Mouse (Mus musculus): Measurements from ENCODE around the gene Smim17. TPM values are rescaled to one million over a fixed set of nuclear protein-coding genes. Genes with fewer than 3 reads are reported as not detected.
"Not testable (repeated sequence)": the region's sequence is repeated elsewhere in the genome, so short reads cannot be mapped to it uniquely, and the experiment has no call there.

The Smim17 gene
- total RNA-seq, 4 experiments from 2014 or later, result 0.11 to 0.85 (median 0.36) TPM; not detected in 1

DNA sequence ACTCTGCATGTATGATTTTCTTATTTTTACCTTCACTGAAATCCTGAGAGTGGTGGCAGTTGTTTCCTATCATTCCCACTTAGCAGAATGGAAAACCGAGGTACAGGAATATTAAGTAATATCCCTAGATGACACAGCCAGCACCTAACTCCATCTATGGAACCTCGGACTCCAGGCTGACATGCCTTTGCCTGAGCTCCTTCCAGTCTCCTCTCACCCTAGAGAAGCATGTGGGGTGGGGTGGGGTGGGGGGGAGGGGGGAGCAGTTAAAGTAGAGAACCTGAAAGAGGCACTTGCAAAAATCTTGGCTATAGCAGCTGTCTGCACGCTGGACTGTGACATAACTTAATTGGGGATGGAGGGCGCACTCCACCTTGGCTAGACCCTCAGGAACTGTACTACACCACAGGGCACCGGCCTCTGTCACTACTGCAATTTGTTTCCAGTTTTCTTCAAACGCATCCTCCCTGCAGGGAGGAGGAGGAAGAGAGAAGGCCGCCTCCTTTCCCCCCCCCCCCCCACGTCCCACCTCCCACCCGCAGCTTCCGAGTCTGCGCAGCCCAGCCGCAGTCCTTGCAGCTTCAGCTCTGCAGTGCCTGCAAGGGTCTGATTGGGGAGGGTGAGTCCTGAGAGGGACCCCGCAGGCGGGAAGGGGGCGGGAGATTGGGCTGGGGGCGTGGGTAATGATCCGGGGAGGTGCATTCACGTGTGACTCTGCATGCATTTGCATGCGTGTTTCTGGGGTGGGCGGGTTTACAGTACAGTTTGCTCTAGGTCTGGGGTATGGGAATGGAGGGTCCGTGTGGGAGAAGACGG, 16.3 kb downstream of the Smim17 start:
- no peak for DNase-seq (ENCODE audit: low spot score in 2 of 2)

DNA sequence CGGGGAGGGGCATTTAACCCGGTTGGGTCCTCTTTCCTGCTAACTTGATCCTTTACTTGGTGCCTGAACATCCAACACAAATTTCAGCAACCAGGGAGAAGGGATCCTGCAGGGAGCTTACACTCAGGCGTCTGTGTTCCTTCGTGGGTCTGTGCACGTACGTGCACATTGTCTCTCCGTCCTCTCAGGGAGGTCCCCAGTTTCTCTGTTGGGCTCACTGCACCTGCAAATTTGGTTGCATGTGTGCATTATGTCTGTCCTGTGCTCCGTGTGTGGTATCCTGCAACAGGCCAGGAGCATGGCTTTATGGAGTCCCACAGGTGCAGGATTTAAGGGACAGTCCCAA, 16.9 kb downstream of the Smim17 start:
- no peak for DNase-seq (ENCODE audit: low spot score in 2 of 2)

DNA sequence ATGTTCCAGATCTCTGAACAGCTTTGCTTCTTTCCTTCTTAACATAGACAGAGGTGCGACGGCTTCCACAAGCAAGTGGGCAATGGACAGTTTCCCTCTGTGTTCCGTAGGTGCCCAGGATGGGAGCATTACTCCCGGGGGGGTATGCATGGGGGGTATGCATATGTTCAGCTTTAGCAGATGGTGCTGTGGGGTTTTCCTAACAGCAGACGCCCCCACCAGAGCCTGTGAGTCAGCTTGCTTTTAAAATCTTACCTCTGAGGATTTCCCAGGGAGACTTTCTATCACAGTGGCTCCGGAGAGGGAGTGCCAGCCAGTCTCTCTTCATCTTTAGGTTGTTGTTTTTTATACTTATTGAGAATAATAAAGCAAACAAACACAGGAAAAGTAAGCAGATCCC, 21.4 kb downstream of the Smim17 start:
- DNase-seq (ENCODE audit: low spot score in 2 of 2), result no peak

DNA sequence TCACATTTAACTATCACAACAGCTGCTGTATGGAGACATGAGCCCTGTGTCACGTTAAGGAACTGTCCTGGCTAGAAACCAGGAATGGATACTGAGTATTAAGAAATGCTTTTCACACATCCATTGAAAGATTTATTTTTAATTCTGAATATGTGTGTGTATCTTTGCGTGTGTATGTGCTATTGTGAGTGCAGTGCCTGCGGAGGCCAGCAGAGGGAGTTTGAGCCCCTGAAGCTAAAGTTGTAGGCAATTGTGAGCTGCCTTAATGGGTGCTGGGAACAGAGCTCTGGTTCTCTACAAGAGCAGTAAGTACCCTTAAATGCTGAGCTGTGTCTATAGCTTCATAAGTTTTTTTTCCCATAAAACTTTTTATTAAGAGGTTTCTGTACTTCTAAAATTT, 30.9 kb downstream of the Smim17 start:
- no peak for DNase-seq (ENCODE audit: low spot score in 2 of 2)

DNA sequence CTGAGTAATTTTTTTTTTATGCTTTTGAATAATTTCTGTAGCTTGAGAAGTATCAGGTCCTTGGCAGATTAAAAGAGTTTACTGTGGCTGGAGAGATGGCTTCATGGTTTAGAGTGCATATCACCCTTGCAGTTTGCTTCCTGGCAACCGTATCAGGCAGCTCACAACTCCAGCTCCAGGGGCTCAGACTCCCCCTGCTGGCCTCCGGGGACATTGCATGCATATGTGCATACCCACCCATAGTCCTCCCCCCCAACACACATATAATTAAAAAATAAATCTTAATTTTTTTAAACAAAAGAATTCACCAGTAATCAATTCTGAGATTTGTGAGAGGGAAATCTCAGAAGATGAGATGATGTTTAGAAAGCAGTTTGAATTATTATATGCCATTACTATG, 31.8 kb downstream of the Smim17 start:
- DNase-seq (ENCODE audit: low spot score in 2 of 2), result no peak

DNA sequence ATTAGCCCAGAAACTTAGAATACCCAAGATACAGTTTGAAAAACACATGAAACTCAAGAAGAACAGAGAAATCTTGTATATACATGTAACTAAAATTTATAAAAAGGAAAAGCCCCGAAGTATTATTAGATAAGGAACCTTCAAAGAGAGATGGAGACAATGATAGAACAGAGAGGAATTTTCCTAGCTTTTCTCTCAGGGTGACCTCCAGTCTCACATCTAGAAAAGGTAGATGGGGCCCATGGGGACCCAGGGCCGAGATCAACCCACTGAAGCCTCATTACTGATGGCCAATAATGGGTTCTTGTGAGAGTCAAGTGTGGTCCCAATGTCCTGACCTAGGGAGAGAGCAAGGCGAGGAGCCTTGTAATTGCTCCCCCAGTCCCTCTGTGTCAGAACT, 39.9 kb downstream of the Smim17 start, which contains the start of gene Olfr1344:
Gene Olfr1344, plus strand, starts transcription at position 301 of the 400 bp plus-strand sequence.
- no peak for DNase-seq (ENCODE audit: low spot score in 2 of 2)

DNA sequence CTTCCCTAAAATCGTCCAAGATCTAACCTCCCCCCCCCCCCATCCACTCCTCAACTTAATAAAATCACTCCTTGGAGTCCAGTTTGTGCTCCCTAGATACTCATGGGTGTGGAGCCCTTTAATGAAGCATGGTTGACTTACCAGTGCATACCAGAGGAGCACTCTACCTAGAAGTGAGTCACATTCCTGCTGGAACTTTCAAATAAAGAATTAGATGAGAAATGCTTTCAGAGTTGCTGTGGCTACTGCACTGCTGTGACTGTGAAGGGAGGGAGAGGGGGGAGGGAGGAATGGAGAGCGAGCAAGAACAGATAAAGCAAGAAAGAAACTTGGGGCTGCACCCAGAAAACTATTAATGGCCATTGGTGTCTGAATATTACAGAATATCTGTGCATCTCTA, 42.7 kb downstream of the Smim17 start:
- no peak for DNase-seq (ENCODE audit: low spot score in 2 of 2)

DNA sequence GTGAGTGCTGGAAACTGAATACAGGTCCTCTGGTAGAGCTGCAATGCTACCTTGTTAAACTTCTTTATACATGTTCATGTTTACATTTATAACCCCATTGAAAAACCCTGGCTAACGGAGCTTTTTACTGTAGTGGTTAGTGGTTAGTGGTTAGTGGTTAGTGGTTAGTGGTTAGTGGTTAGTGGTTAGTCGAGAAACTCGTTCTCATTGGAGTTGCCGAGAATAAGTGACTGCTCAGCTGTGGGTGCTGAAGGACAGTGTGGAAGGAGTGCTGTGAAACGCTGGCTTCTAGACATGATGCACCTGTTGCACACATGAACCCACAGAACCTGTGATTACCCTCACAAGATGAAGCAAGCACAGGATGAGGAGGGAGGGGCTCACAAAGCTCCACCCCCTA, 49.3 kb downstream of the Smim17 start:
- DNase-seq (ENCODE audit: low spot score in 2 of 2), result no peak

DNA sequence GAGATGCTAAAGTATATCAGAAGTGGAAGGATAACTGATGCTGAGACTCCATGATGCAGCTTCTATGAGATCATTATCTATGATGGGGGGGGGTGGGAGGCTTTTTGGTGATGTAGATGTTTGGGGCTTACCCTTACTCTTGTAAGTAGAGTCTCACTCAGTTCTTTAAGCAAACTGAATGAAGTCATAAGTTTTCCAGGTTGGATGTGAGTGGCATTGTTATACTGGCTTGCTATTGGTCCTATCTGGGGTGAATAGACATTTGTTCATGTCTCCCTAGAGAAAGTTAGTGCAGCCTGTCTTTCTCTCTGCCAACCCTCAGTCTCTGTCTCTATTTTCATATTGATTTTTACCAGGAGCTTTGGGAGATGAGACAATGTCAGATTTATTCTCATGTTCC, 57.4 kb downstream of the Smim17 start, which contains the start of gene Olfr1336:
Gene Olfr1336, plus strand, starts transcription at position 301 of the 400 bp plus-strand sequence.
- DNase-seq (ENCODE audit: low spot score in 2 of 2), result no peak

DNA sequence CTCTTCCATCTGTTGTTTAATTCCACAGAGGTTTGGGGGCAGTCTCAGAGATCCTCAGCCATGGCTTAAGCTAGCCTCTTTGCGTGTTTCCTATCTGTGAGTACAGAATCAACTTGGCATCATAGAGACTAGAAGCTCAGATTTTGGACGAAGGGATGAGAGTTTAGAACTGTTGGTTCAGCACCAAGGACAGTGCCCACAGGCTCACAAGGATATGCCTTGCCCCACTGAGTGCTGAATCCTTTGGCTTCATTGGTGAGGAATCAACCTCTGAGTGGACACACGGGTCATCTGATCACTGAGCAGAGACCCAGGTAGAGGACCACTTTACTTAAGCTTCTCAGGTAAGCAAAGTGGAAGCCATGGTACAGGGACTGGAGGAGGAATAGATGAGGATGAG, 57.9 kb downstream of the Smim17 start:
- no peak for DNase-seq (ENCODE audit: low spot score in 2 of 2)

DNA sequence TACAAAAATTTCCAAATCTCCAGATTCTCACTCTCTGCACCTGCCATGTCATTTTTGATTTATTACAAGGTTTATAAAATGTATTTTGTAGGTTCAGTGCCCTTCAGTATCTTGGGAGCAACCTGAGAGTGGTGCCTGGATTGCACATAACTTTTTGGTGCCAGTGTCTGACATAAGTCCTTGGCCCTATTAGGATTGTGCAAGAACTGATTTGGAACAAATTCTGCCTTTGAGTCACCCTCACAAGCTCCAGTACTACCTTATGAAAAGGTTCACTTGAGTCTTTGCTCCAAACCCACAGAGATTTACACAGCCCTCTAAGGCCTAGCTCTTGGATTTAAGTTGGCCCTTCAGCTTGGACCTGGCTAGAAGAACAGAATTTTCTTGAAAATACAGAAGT, 68.4 kb downstream of the Smim17 start, which contains the start of gene Olfr1346:
Gene Olfr1346, plus strand, starts transcription at position 151 of the 400 bp plus-strand sequence.
- no peak for DNase-seq (ENCODE audit: low spot score in 2 of 2)

DNA sequence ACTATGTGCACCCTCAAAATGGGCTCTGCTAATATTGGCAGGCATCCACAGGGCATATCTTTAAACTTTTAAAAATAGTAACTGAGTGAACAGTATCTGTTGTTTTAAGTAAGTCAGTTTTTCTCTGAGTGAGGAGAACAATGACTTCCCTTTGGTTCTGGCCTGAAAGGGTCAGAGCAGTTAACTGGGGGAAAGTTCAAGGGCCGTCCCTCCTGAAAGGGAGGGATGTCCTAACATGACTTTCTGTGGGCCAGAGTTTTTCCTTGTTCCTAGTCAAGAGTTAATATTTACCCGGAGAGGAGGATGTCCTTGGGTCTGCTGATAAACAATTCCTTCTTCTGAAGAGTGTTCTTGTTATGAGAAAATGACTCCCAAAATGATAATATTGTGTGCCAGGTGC, 79.1 kb downstream of the Smim17 start:
- DNase-seq (ENCODE audit: low spot score in 2 of 2), result not testable (repeated sequence)

Other genes starting within 250 kb of the Smim17 start
- 10 to 100 TPM; 27.1 to 32.2 (median 29.7) TPM for gene Zfp787, start 242.7 kb upstream of the Smim17 start, total RNA-seq (2022)
- gene Zfp444, start 226.5 kb upstream of the Smim17 start, total RNA-seq (2022), result 1 to 10 TPM; 5.5 to 8.7 (median 7.4) TPM
- gene Galp, start 201.6 kb upstream of the Smim17 start, total RNA-seq (2022), result not detected
- not detected for gene Zscan5b, start 176.4 kb upstream of the Smim17 start, total RNA-seq (2022)
- not detected for gene Epp13, start 146.0 kb upstream of the Smim17 start, total RNA-seq (2022)
- 1 to 10 TPM; 4.2 to 5.8 (median 4.8) TPM for gene Zfp667, start 112.1 kb upstream of the Smim17 start, total RNA-seq (2022)
- 1 to 10 TPM in 2 of 4 experiments, under 1 TPM in 2; 0.81 to 1.6 (median 1.1) TPM for gene Zfp583, start 67.4 kb upstream of the Smim17 start, total RNA-seq (2022)
- gene Gm3854, start 55.0 kb upstream of the Smim17 start, total RNA-seq (2022), result under 1 TPM; 0.24 to 0.54 (median 0.48) TPM
- 1 to 10 TPM; 2.7 to 4.7 (median 3.5) TPM for gene Zfp78, start 35.4 kb upstream of the Smim17 start, total RNA-seq (2022)
- 1 to 10 TPM in 3 of 4 experiments, under 1 TPM in 1; 0.70 to 2.7 (median 1.1) TPM for gene Zfp28, start 15.4 kb upstream of the Smim17 start, total RNA-seq (2022)
- gene Gm20715, start 11.6 kb downstream of the Smim17 start, total RNA-seq (2022), result not detected
- gene Olfr1344, start 40.0 kb downstream of the Smim17 start, total RNA-seq (2022), result not detected
- gene Olfr1336, start 57.5 kb downstream of the Smim17 start, total RNA-seq (2022), result not detected
- gene Olfr1346, start 68.4 kb downstream of the Smim17 start, total RNA-seq (2022), result not detected
- not detected for gene Olfr5, start 88.2 kb downstream of the Smim17 start, total RNA-seq (2022)
- gene Olfr1347, start 101.0 kb downstream of the Smim17 start, total RNA-seq (2022), result not detected
- gene Olfr1348, start 110.0 kb downstream of the Smim17 start, total RNA-seq (2022), result not detected
- not detected for gene Olfr1349, start 124.2 kb downstream of the Smim17 start, total RNA-seq (2022)
- not detected for gene Olfr1350, start 166.1 kb downstream of the Smim17 start, total RNA-seq (2022)